Mouse (Mus musculus): ENCODE data around the gene Pex7.

DNA sequence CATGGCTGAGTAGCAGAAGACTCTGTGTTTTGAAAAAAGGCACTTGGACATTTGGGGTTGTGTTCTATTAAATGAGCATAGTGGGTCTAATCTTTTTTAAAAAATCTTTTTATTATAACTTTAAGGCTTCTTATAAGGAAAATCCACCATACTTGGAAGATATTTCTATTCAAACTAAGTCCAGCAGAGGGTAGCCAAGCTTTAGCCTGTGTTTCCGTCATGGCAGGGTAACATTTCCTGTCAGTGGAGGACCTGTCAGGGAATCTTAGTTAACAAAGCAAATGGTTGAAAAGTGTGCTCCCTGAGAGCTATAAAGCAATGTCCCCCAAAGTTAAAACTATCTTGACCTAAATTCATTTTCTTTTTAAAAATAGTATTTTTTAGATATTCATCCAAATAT, 4.1 kb upstream of the Pex7 start:
- no peak for TF ChIP-seq CTCF (conservative IDR thresholded peaks at IDR 0.05; ENCODE audit: low read length)
- TF ChIP-seq NANOG (IDR thresholded peaks at IDR 0.05; ENCODE audit: borderline replicate concordance, low read length), result no peak
- no peak for TF ChIP-seq POU5F1 (IDR thresholded peaks at IDR 0.05; ENCODE audit: borderline replicate concordance, low read length)
